Mouse (Mus musculus): ENCODE data around the gene Cdc25a. TPM values are rescaled to one million over a fixed set of nuclear protein-coding genes. Genes with fewer than 3 reads are reported as not detected.

The Cdc25a gene
- polyA plus RNA-seq, 1 experiment: 4.0 TPM

- WGBS: under 1% methylated on average over 76 of the region's 76 CpGs
- peak in 1 of 2 experiments; percentile 42 for DNase-seq (ENCODE audit: low read depth in 1 of 2, low spot score in 2 of 2)
- peaks cover 6% of the 10 kb centered on the region for H3K4me1 ChIP-seq (ENCODE audit: control insufficient read depth, insufficient read depth, insufficient read length)
These were observed 569 bp downstream of the Cdc25a start for GRCm38 (mm10) chr9:109875695-109876601.

GRCm38 (mm10) chr9:109876756-109877155 is 1.4 kb downstream of the Cdc25a start:
- no peak for TF ChIP-seq CTCF (IDR thresholded peaks at IDR 0.05; ENCODE audit: extremely low read depth, insufficient read depth, insufficient read length, insufficient replicate concordance)
- TF ChIP-seq POLR2A (IDR thresholded peaks at IDR 0.05; ENCODE audit: low read depth, low read length): no peak
- Histone ChIP-seq H3K27me3 (ENCODE audit: control insufficient read depth, insufficient read depth, low read length) (no peaks in the 10 kb centered on the region), H3K36me3 (ENCODE audit: control insufficient read depth, insufficient read depth, low read length) (peaks cover 19% of the 10 kb centered on the region), H3K4me1 (ENCODE audit: control insufficient read depth, insufficient read depth, insufficient read length) (peaks cover 6% of the 10 kb centered on the region), H3K4me3 (ENCODE audit: extremely low read depth, insufficient read depth, insufficient read length) (0 out of 2 replicates have a peak overlapping the region, but pooled peaks have one; percentile 12), H3K27ac (ENCODE audit: insufficient read depth, low read length) (peak overlapping the region; percentile 10; the same call in 1 of the 2 replicates)
- DNase-seq (ENCODE audit: low read depth in 1 of 2, low spot score in 2 of 2): no peak
- WGBS: 2% methylated on average over 3 of the region's 3 CpGs

More at GRCm38 (mm10) chr9:109875695-109876601, 569 bp downstream of the Cdc25a start:
- Histone ChIP-seq H3K27me3 (ENCODE audit: control insufficient read depth, insufficient read depth, low read length) (no peaks in the 10 kb centered on the region), H3K4me3 (ENCODE audit: extremely low read depth, insufficient read depth, insufficient read length) (peak overlapping the region; percentile 67), H3K36me3 (ENCODE audit: control insufficient read depth, insufficient read depth, low read length) (peaks cover 14% of the 10 kb centered on the region), H3K27ac (ENCODE audit: insufficient read depth, low read length) (peak overlapping the region; percentile 40)
- TF ChIP-seq POLR2A (IDR thresholded peaks at IDR 0.05; ENCODE audit: low read depth, low read length) (no peak), CTCF (IDR thresholded peaks at IDR 0.05; ENCODE audit: extremely low read depth, insufficient read depth, insufficient read length, insufficient replicate concordance) (no peak)

GRCm38 (mm10) chr9:109877666-109878065 is 2.3 kb downstream of the Cdc25a start:
- H3K4me3 ChIP-seq (ENCODE audit: extremely low read depth, insufficient read depth, insufficient read length): no peak overlapping the region
- H3K27me3 ChIP-seq (ENCODE audit: control insufficient read depth, insufficient read depth, low read length): no peaks in the 10 kb centered on the region
- no peak for TF ChIP-seq CTCF (IDR thresholded peaks at IDR 0.05; ENCODE audit: extremely low read depth, insufficient read depth, insufficient read length, insufficient replicate concordance)
- no peak for TF ChIP-seq POLR2A (IDR thresholded peaks at IDR 0.05; ENCODE audit: low read depth, low read length)
- H3K36me3 ChIP-seq (ENCODE audit: control insufficient read depth, insufficient read depth, low read length): peaks cover 22% of the 10 kb centered on the region
- 84% methylated on average over 5 of the region's 5 CpGs for WGBS
- H3K4me1 ChIP-seq (ENCODE audit: control insufficient read depth, insufficient read depth, insufficient read length): peaks cover 6% of the 10 kb centered on the region
- DNase-seq (ENCODE audit: low read depth in 1 of 2, low spot score in 2 of 2): no peak
- H3K27ac ChIP-seq (ENCODE audit: insufficient read depth, low read length): no peak overlapping the region

- Histone ChIP-seq H3K4me3 (ENCODE audit: extremely low read depth, insufficient read depth, insufficient read length) (no peak overlapping the region), H3K36me3 (ENCODE audit: control insufficient read depth, insufficient read depth, low read length) (peaks cover 31% of the 10 kb centered on the region), H3K27me3 (ENCODE audit: control insufficient read depth, insufficient read depth, low read length) (no peaks in the 10 kb centered on the region), H3K27ac (ENCODE audit: insufficient read depth, low read length) (no peak overlapping the region), H3K4me1 (ENCODE audit: control insufficient read depth, insufficient read depth, insufficient read length) (peaks cover 6% of the 10 kb centered on the region)
- DNase-seq (ENCODE audit: low read depth in 1 of 2, low spot score in 2 of 2): no peak
- 100% methylated on average over 1 of the region's 1 CpGs for WGBS
- TF ChIP-seq POLR2A (IDR thresholded peaks at IDR 0.05; ENCODE audit: low read depth, low read length): no peak
- no peak for TF ChIP-seq CTCF (IDR thresholded peaks at IDR 0.05; ENCODE audit: extremely low read depth, insufficient read depth, insufficient read length, insufficient replicate concordance)
These were observed 3.9 kb downstream of the Cdc25a start for GRCm38 (mm10) chr9:109879305-109879704.

GRCm38 (mm10) chr9:109886259-109886658 is 10.9 kb downstream of the Cdc25a start:
- Histone ChIP-seq H3K4me3 (ENCODE audit: extremely low read depth, insufficient read depth, insufficient read length) (no peak overlapping the region), H3K36me3 (ENCODE audit: control insufficient read depth, insufficient read depth, low read length) (peaks cover 55% of the 10 kb centered on the region), H3K27me3 (ENCODE audit: control insufficient read depth, insufficient read depth, low read length) (no peaks in the 10 kb centered on the region), H3K4me1 (ENCODE audit: control insufficient read depth, insufficient read depth, insufficient read length) (no peaks in the 10 kb centered on the region), H3K27ac (ENCODE audit: insufficient read depth, low read length) (no peak overlapping the region)
- no peak for TF ChIP-seq POLR2A (IDR thresholded peaks at IDR 0.05; ENCODE audit: low read depth, low read length)
- TF ChIP-seq CTCF (IDR thresholded peaks at IDR 0.05; ENCODE audit: extremely low read depth, insufficient read depth, insufficient read length, insufficient replicate concordance): no peak
- 88% methylated on average over 4 of the region's 4 CpGs for WGBS
- DNase-seq (ENCODE audit: low read depth in 1 of 2, low spot score in 2 of 2): no peak

GRCm38 (mm10) chr9:109887321-109887720 is 11.9 kb downstream of the Cdc25a start:
- WGBS: 88% methylated on average over 5 of the region's 5 CpGs
- Histone ChIP-seq H3K27ac (ENCODE audit: insufficient read depth, low read length) (no peak overlapping the region), H3K4me3 (ENCODE audit: extremely low read depth, insufficient read depth, insufficient read length) (no peak overlapping the region), H3K27me3 (ENCODE audit: control insufficient read depth, insufficient read depth, low read length) (no peaks in the 10 kb centered on the region), H3K36me3 (ENCODE audit: control insufficient read depth, insufficient read depth, low read length) (peaks cover 61% of the 10 kb centered on the region), H3K4me1 (ENCODE audit: control insufficient read depth, insufficient read depth, insufficient read length) (no peaks in the 10 kb centered on the region)
- no peak for DNase-seq (ENCODE audit: low read depth in 1 of 2, low spot score in 2 of 2)
- TF ChIP-seq POLR2A (IDR thresholded peaks at IDR 0.05; ENCODE audit: low read depth, low read length): no peak
- TF ChIP-seq CTCF (IDR thresholded peaks at IDR 0.05; ENCODE audit: extremely low read depth, insufficient read depth, insufficient read length, insufficient replicate concordance): no peak

GRCm38 (mm10) chr9:109891501-109891900 is 16.1 kb downstream of the Cdc25a start:
- Histone ChIP-seq H3K4me3 (ENCODE audit: extremely low read depth, insufficient read depth, insufficient read length) (no peak overlapping the region), H3K27ac (ENCODE audit: insufficient read depth, low read length) (no peak overlapping the region), H3K4me1 (ENCODE audit: control insufficient read depth, insufficient read depth, insufficient read length) (no peaks in the 10 kb centered on the region), H3K27me3 (ENCODE audit: control insufficient read depth, insufficient read depth, low read length) (no peaks in the 10 kb centered on the region), H3K36me3 (ENCODE audit: control insufficient read depth, insufficient read depth, low read length) (peaks cover 42% of the 10 kb centered on the region)
- no peak for DNase-seq (ENCODE audit: low read depth in 1 of 2, low spot score in 2 of 2)
- WGBS: 95% methylated on average over 8 of the region's 8 CpGs
- no peak for TF ChIP-seq POLR2A (IDR thresholded peaks at IDR 0.05; ENCODE audit: low read depth, low read length)
- no peak for TF ChIP-seq CTCF (IDR thresholded peaks at IDR 0.05; ENCODE audit: extremely low read depth, insufficient read depth, insufficient read length, insufficient replicate concordance)

Data from spleen, adult 2 months (tissue).